Mouse (Mus musculus): ENCODE measurements around the gene Ncs1. TPM values are rescaled to one million over a fixed set of nuclear protein-coding genes. Genes with fewer than 3 reads are reported as not detected.

The Ncs1 gene
- polyA plus RNA-seq, 1 experiment: 58.6 TPM

DNA sequence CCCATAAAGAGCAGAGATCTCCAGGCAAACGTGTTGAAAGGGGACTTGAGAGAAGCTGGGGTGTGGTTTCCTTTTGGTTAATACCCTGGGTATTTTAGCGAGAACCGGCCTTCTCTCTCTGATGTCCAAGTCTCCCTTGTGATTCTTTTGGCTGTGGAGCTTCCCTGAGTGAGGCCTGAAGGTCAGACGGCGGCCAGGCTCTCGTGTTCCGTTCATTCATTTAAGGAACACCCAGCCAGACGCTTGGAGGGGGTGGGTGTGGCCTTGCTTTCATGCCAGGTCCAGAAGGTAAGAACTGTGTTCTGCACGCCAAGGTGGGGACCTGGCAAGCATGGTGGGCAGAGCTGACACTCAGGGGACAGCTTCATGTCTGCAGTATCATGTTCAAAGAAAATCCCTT is 58.6 kb downstream of the Ncs1 start:
- Histone ChIP-seq H3K79me3 (ENCODE audit: low read depth) (no peaks in the 10 kb centered on the region), H3ac (ENCODE audit: control insufficient read depth, insufficient read length, low read depth) (no peak overlapping the region), H3K36me3 (ENCODE audit: control insufficient read depth, insufficient read depth) (no peaks in the 10 kb centered on the region), H3K79me2 (ENCODE audit: control insufficient read depth, insufficient read depth) (no peaks in the 10 kb centered on the region), H3K4me3 (ENCODE audit: insufficient read depth, poor library complexity, severe bottlenecking) (no peak overlapping the region), H3K27me3 (ENCODE audit: control insufficient read depth, insufficient read depth, insufficient read length) (peaks cover 1% of the 10 kb centered on the region)
- TF ChIP-seq MYOD1 (IDR thresholded peaks at IDR 0.05; ENCODE audit: control insufficient read depth, insufficient read length, low read depth) (no peak), MYOG (IDR thresholded peaks at IDR 0.05; ENCODE audit: control insufficient read depth, extremely low read depth, insufficient read length) (no peak), USF1 (IDR thresholded peaks at IDR 0.05; ENCODE audit: low read depth) (no peak), CEBPB (IDR thresholded peaks at IDR 0.05; ENCODE audit: low read depth) (no peak), CTCF (IDR thresholded peaks at IDR 0.05; ENCODE audit: control insufficient read depth, insufficient read depth, insufficient read length) (no peak), FOSL1 (IDR thresholded peaks at IDR 0.05; ENCODE audit: insufficient read depth, low read length, poor library complexity, severe bottlenecking) (no peak), MAX (IDR thresholded peaks at IDR 0.05) (no peak)

DNA sequence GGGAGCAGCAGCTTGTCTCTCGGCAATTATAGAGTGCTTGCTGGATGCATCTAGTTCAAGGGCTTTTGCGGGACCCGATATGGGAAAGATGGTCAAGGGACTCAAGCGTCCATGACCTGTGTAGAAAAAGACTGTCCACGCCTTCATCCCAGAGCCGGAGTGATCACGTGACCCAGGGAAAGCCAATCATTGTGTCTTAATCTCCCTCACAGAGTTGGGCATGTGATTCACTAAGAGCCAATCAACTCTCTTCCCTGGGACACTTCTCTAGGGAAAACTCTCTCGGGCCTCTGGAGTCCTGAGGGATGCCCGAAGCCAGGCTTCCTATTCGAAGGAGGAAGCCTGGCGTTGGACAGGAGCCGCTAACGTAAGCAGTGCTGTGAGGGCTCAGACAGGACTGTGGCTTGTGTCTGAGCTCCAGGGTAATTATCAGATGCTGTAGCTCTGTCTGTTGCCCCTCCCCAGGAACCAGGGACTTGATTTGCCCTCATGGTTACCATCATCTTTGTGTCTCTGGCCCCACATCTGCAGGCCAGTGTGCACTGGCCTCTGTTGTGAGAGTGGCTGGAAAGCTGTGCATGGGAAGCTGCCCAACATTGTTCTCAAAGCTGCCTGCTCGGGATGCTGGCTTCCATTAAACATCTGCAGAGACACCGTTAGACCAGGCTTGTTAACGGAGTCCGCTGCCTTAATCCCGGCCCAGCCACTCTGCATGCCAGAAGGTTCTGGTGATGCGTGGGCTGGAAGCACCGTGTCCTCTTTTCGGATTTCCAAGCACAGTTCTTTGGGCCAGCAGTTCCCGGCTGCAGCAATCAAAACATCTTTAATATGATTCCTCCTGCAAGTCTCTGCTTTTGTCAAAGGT is 59.4 kb downstream of the Ncs1 start:
- H3K27me3 ChIP-seq (ENCODE audit: control insufficient read depth, insufficient read depth, insufficient read length): peaks cover 10% of the 10 kb centered on the region
- H3K4me3 ChIP-seq (ENCODE audit: insufficient read depth, poor library complexity, severe bottlenecking): no peak overlapping the region
- TF ChIP-seq FOSL1 (IDR thresholded peaks at IDR 0.05; ENCODE audit: insufficient read depth, low read length, poor library complexity, severe bottlenecking): no peak
- TF ChIP-seq USF1 (IDR thresholded peaks at IDR 0.05; ENCODE audit: low read depth): peak; percentile 60
- no peak for TF ChIP-seq MYOG (IDR thresholded peaks at IDR 0.05; ENCODE audit: control insufficient read depth, extremely low read depth, insufficient read length)
- no peak for TF ChIP-seq MAX (IDR thresholded peaks at IDR 0.05)
- TF ChIP-seq CTCF (IDR thresholded peaks at IDR 0.05; ENCODE audit: control insufficient read depth, insufficient read depth, insufficient read length): no peak
- TF ChIP-seq MYOD1 (IDR thresholded peaks at IDR 0.05; ENCODE audit: control insufficient read depth, insufficient read length, low read depth): no peak
- no peaks in the 10 kb centered on the region for H3K79me3 ChIP-seq (ENCODE audit: low read depth)
- H3ac ChIP-seq (ENCODE audit: control insufficient read depth, insufficient read length, low read depth): no peak overlapping the region
- H3K79me2 ChIP-seq (ENCODE audit: control insufficient read depth, insufficient read depth): no peaks in the 10 kb centered on the region
- no peaks in the 10 kb centered on the region for H3K36me3 ChIP-seq (ENCODE audit: control insufficient read depth, insufficient read depth)

DNA sequence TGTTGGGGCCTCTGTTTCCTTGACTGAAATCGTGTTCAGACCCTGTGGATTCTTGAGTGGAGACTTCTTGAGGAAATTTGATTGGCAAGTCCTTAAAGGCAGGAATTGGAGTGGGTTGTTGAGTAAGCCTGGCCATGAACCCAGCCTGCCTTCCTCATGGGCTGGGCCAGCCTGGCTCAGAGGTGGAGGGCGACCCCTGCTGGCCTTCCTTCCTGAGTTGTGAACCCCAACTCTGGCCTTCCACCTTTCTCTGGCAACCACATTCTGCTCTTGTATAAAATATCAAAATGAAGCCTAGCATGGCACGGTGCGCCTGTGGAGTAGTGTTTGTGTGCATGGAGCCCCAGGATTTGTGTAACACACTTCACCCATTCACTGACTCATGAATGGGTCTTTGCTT is 60.1 kb downstream of the Ncs1 start:
- Histone ChIP-seq H3K79me2 (ENCODE audit: control insufficient read depth, insufficient read depth) (no peaks in the 10 kb centered on the region), H3K27me3 (ENCODE audit: control insufficient read depth, insufficient read depth, insufficient read length) (peaks cover 16% of the 10 kb centered on the region), H3ac (ENCODE audit: control insufficient read depth, insufficient read length, low read depth) (no peak overlapping the region), H3K4me3 (ENCODE audit: insufficient read depth, poor library complexity, severe bottlenecking) (no peak overlapping the region), H3K79me3 (ENCODE audit: low read depth) (no peaks in the 10 kb centered on the region), H3K36me3 (ENCODE audit: control insufficient read depth, insufficient read depth) (no peaks in the 10 kb centered on the region)
- no peak for TF ChIP-seq MAX (IDR thresholded peaks at IDR 0.05)
- peak; percentile 54 for TF ChIP-seq CTCF (IDR thresholded peaks at IDR 0.05; ENCODE audit: control insufficient read depth, insufficient read depth, insufficient read length)
- no peak for TF ChIP-seq MYOD1 (IDR thresholded peaks at IDR 0.05; ENCODE audit: control insufficient read depth, insufficient read length, low read depth)

DNA sequence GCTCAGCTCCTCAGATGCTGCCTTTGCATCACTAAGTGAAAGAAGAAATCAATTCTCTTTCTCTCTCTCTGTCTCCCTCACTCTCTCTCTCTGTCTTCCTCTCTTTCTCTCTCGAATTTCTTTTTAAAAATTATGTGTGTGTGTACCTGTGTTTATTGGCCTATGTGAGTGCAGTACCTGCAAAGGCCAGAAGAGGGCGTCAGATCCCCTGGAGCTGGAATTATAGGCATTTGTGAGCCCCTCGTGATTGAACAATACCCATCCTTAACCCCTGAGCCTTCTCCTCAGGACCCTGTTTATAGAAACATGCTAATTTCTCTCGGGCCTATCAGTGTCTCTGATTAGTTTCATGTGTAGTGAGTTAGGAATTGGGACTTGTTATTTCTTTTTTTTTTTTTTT is 62.6 kb downstream of the Ncs1 start:
- TF ChIP-seq CTCF (IDR thresholded peaks at IDR 0.05; ENCODE audit: control insufficient read depth, insufficient read depth, insufficient read length): no peak
- TF ChIP-seq MAX (IDR thresholded peaks at IDR 0.05): no peak
- TF ChIP-seq FOSL1 (IDR thresholded peaks at IDR 0.05; ENCODE audit: insufficient read depth, low read length, poor library complexity, severe bottlenecking): no peak
- TF ChIP-seq USF1 (IDR thresholded peaks at IDR 0.05; ENCODE audit: low read depth): no peak
- Histone ChIP-seq H3K79me2 (ENCODE audit: control insufficient read depth, insufficient read depth) (no peaks in the 10 kb centered on the region), H3K27me3 (ENCODE audit: control insufficient read depth, insufficient read depth, insufficient read length) (peaks cover 41% of the 10 kb centered on the region), H3ac (ENCODE audit: control insufficient read depth, insufficient read length, low read depth) (no peak overlapping the region), H3K4me3 (ENCODE audit: insufficient read depth, poor library complexity, severe bottlenecking) (no peak overlapping the region), H3K36me3 (ENCODE audit: control insufficient read depth, insufficient read depth) (no peaks in the 10 kb centered on the region), H3K79me3 (ENCODE audit: low read depth) (no peaks in the 10 kb centered on the region)

DNA sequence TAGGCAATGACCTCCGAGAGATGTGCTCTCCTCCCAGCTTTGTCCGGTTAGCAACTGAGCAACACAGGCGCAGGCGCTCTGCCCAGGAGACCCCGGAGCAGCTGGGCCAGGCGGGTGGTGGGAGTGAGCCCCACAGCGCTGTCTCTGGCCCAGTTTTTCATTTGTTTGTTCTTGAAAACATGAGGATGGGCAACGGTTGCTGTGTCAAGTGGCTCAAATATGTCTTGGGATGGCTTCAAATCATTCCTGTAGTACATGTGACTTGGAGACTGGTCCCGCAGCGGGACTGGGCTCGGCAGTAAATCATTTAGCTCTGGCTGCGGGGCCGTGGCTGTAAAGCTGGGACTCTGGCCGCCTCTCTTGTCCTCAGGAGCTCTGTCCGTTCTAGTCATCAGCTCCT is 63.9 kb downstream of the Ncs1 start:
- Histone ChIP-seq H3K4me3 (ENCODE audit: insufficient read depth, poor library complexity, severe bottlenecking) (no peak overlapping the region), H3K79me2 (ENCODE audit: control insufficient read depth, insufficient read depth) (no peaks in the 10 kb centered on the region), H3K27me3 (ENCODE audit: control insufficient read depth, insufficient read depth, insufficient read length) (peaks cover 54% of the 10 kb centered on the region), H3K79me3 (ENCODE audit: low read depth) (no peaks in the 10 kb centered on the region), H3K36me3 (ENCODE audit: control insufficient read depth, insufficient read depth) (no peaks in the 10 kb centered on the region), H3ac (ENCODE audit: control insufficient read depth, insufficient read length, low read depth) (no peak overlapping the region)
- TF ChIP-seq FOSL1 (IDR thresholded peaks at IDR 0.05; ENCODE audit: insufficient read depth, low read length, poor library complexity, severe bottlenecking): no peak

DNA sequence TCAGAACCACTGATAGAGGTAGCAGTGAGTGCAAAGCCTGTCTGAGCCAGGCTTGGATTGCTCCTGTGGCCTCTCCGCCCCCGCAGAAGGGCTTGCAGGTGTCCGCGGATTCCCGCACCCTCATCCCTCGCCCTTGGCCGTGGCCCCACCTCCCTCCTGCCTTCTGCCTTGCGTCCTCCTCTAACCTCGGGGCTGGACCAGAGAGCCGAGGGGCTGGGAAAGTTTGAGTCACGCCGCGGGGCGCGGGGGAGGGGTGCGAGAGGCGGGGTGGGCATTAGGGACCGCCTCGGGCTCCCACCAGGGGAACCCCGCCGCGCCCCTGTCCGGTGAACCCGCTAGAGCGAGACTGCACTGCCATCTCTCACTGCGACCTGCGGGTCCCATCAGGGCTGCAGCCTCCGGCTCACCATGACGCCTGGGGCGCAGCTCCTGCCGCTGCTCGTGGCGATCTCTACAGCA is 68.4 kb downstream of the Ncs1 start, which contains the start of gene Hmcn2:
Hmcn2 (plus strand) TSS at position 409 of the 459 bp plus-strand sequence.
- no peak for TF ChIP-seq CEBPB (IDR thresholded peaks at IDR 0.05; ENCODE audit: low read depth)
- TF ChIP-seq CTCF (IDR thresholded peaks at IDR 0.05; ENCODE audit: control insufficient read depth, insufficient read depth, insufficient read length): no peak
- no peak for TF ChIP-seq USF1 (IDR thresholded peaks at IDR 0.05; ENCODE audit: low read depth)
- no peak for TF ChIP-seq MAX (IDR thresholded peaks at IDR 0.05)
- TF ChIP-seq MYOD1 (IDR thresholded peaks at IDR 0.05; ENCODE audit: control insufficient read depth, insufficient read length, low read depth): no peak
- TF ChIP-seq FOSL1 (IDR thresholded peaks at IDR 0.05; ENCODE audit: insufficient read depth, low read length, poor library complexity, severe bottlenecking): no peak
- TF ChIP-seq MYOG (IDR thresholded peaks at IDR 0.05; ENCODE audit: control insufficient read depth, extremely low read depth, insufficient read length): no peak
- no peak within 1 kb of the TSS for H3K4me3 ChIP-seq (ENCODE audit: insufficient read depth, poor library complexity, severe bottlenecking)
- H3K79me3 ChIP-seq (ENCODE audit: low read depth): no peaks in the 10 kb centered on the region
- H3K79me2 ChIP-seq (ENCODE audit: control insufficient read depth, insufficient read depth): no peaks in the 10 kb centered on the region
- H3K36me3 ChIP-seq (ENCODE audit: control insufficient read depth, insufficient read depth): no peaks in the 10 kb centered on the region
- peaks cover 95% of the 10 kb centered on the region for H3K27me3 ChIP-seq (ENCODE audit: control insufficient read depth, insufficient read depth, insufficient read length)
- H3ac ChIP-seq (ENCODE audit: control insufficient read depth, insufficient read length, low read depth): no peak within 1 kb of the TSS

All from C2C12 (cell line).